Mouse (Mus musculus): ENCODE results near the gene Kdm2b. TPM values are rescaled to one million over a fixed set of nuclear protein-coding genes. Genes with fewer than 3 reads are reported as not detected.
A peak's percentile ranks its signal among the peaks of the same experiment; 100 is the strongest.

Kdm2b gene
- polyA plus RNA-seq, 1 experiment, result 102 TPM

DNA sequence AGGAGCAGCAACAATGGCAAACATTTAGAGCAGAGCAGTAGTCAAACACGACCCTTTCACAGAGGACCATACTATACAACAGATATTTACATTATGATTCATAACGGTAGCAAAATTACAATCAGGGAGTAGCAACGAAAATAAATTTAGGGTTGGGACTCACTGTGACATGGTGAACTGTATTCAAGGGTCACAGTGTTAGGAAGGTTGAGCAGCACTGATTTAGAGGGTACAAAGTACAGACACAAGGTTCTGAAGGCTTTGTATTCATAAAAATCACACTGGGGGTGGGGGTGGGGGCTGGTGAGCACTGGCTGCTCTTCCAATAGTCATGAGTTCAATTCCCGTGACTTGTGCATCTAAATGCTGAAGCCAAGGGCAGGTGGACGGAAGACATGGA is 69.1 kb downstream of the Kdm2b start:
- TF ChIP-seq CTCF (IDR thresholded peaks at IDR 0.05; ENCODE audit: borderline replicate concordance, extremely low read depth, insufficient read depth, insufficient read length) (no peak), POLR2A (IDR thresholded peaks at IDR 0.05; ENCODE audit: borderline replicate concordance, extremely low read depth, insufficient read depth, insufficient read length, poor library complexity, severe bottlenecking) (no peak)
- DNase-seq (ENCODE audit: low read depth), result no peak

DNA sequence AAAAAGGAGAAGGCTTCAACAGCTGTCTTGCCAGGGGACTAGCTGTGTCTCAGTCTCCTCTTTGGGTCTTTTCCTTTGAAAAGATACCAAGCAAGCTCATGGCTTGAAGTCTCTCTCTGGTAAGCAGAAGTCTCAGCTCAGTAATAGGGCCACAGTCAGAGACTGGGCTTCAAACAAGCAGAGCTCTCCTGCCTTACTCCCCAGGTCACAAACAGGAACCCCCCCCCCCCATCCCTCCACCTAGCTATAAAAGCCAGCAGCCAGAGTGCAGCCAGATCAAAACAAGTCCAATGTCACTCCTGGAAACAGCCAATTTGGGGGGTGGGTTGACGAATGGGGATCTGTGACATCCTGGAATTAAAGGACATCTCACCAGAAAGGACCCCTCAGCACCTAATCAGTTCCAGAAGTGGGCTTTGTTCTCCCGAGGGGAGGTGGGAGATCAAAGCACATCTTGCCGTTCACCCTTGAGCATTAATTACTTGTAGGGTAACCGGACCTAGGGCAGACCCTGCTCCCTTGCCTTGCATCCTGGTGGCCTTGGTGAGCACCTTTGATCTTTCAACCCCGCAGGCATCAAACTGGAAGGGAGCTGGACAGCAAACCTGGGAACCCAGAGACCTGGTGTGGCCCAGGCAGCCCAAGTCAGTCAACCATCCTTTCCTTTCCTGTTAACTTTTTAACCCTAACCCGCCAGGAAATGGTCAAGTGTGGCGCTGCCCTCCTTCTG is 71.5 kb downstream of the Kdm2b start:
- no peak for DNase-seq (ENCODE audit: low read depth)
- TF ChIP-seq POLR2A (IDR thresholded peaks at IDR 0.05; ENCODE audit: borderline replicate concordance, extremely low read depth, insufficient read depth, insufficient read length, poor library complexity, severe bottlenecking) (no peak), CTCF (IDR thresholded peaks at IDR 0.05; ENCODE audit: borderline replicate concordance, extremely low read depth, insufficient read depth, insufficient read length) (no peak)

DNA sequence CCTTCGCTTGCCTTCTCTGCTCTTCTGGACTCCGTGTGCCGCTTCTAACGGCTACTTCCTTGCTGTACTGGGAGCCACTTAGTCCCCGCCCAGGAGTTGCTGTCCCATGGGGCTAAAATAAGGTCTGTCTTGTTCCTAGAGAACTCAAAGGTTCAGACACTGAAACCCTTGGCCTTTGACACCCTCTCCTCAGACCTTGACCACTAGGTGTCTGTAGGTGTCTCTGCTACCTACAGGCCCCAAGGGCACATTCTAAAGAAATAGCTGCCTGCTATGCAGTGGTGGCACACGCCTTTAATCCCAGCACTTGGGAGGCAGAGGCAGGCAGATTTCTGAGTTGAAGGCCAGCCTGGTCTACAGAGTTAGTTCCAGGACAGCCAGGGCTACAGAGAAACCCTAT is 73.5 kb downstream of the Kdm2b start:
- TF ChIP-seq CTCF (IDR thresholded peaks at IDR 0.05; ENCODE audit: borderline replicate concordance, extremely low read depth, insufficient read depth, insufficient read length) (no peak), POLR2A (IDR thresholded peaks at IDR 0.05; ENCODE audit: borderline replicate concordance, extremely low read depth, insufficient read depth, insufficient read length, poor library complexity, severe bottlenecking) (no peak)
- DNase-seq (ENCODE audit: low read depth), result no peak

DNA sequence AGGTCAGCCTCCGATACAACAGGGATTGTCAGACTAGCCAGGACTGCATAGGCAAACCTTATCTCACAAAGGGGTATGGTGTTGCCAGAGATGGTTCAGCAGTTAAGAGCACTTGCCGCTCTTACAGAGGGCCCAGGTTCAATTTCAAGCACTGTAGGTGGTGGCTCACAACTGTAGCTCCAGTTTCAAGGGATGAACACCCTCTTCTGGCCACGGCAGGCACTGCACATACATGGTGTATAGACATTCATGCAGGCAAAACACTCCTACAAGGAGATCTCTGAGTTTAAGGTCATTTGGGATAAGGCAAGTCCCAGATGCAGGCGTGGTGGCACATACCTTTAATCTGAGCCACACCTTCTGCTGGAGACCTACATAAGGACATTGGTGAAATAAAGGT is 76.8 kb downstream of the Kdm2b start:
- TF ChIP-seq POLR2A (IDR thresholded peaks at IDR 0.05; ENCODE audit: borderline replicate concordance, extremely low read depth, insufficient read depth, insufficient read length, poor library complexity, severe bottlenecking), result no peak
- peak; percentile 13; the same call in 1 of the 2 replicates for TF ChIP-seq CTCF (IDR thresholded peaks at IDR 0.05; ENCODE audit: borderline replicate concordance, extremely low read depth, insufficient read depth, insufficient read length)
- no peak for DNase-seq (ENCODE audit: low read depth)

DNA sequence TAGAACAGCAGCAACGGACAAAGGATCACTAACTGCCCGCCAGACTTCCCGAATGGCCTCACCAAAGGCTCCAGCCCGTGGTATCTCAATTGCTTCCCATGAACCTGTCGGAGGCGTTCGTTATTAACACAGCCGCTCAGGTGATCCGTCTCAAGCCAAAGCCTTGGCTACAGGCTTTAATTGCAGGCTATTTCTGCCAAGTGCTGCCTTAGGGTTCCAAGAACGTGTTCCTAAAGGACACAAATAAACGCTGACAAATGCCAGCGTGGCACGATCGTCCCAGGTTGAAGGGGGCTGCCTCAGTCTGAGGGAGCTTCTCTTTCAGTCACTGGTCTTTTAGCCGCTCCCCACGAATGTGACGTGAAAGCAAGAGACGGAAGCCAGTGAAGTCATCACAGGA is 80.1 kb downstream of the Kdm2b start:
- DNase-seq (ENCODE audit: low read depth), result peak; percentile 30
- TF ChIP-seq POLR2A (IDR thresholded peaks at IDR 0.05; ENCODE audit: borderline replicate concordance, extremely low read depth, insufficient read depth, insufficient read length, poor library complexity, severe bottlenecking) (no peak), CTCF (IDR thresholded peaks at IDR 0.05; ENCODE audit: borderline replicate concordance, extremely low read depth, insufficient read depth, insufficient read length) (no peak)

DNA sequence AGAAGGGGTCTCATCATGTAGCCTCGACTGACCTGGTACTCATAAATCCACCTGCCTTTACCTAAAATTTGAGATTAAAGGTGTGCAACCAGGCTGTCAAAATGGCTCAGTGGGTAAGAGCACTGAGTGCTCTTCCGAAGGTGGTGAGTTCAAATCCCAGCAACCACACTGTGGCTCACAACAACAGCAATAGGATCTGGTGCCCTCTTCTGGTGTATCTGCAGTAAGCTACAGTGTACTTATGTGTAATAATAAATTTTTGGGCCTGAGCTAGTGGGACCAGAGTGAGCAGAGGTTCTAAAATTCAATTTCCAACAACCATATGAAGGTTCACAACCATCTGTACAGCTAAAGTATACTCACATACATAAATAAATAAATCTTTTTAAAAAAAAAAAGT is 81.6 kb downstream of the Kdm2b start:
- TF ChIP-seq CTCF (IDR thresholded peaks at IDR 0.05; ENCODE audit: borderline replicate concordance, extremely low read depth, insufficient read depth, insufficient read length) (no peak), POLR2A (IDR thresholded peaks at IDR 0.05; ENCODE audit: borderline replicate concordance, extremely low read depth, insufficient read depth, insufficient read length, poor library complexity, severe bottlenecking) (no peak)
- DNase-seq (ENCODE audit: low read depth), result no peak

DNA sequence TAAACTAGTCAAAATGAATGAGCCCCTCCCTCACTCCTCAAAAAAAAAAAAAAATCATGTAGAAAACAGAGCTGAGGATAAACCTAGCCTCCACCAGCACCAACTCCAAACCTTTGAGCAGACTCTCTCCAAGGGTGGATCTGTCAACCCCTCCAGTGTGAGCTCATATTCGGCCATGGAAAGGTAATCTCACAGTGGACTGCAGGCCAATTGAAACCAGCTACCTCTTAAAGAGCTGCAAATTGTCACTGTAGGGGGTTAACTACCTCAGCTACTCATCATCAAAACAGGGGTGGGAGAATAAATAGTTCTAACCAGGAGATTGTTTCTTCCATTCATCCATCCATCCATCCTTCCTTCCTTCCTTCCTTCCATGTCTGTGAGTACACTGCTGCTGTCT is 82.4 kb downstream of the Kdm2b start:
- DNase-seq (ENCODE audit: low read depth), result no peak
- TF ChIP-seq POLR2A (IDR thresholded peaks at IDR 0.05; ENCODE audit: borderline replicate concordance, extremely low read depth, insufficient read depth, insufficient read length, poor library complexity, severe bottlenecking) (no peak), CTCF (IDR thresholded peaks at IDR 0.05; ENCODE audit: borderline replicate concordance, extremely low read depth, insufficient read depth, insufficient read length) (no peak)

DNA sequence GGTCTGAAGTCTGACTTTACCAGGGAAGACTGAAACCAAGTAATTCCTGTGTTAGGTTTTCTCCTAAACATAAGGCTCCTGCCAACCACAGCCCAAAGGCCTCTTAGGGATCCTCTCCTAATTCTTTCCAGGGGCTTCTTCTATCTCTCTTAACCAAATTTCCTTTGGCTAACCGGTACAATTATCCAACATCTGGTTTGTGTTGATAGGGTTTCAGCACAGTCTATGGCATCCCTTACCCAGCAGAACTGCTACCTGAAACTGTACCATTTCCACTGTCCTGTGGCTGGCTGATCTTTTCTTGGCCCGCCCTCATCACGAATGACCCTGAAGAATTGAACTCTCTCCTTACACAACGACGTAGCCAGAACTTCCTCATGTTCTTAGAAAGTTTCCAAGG is 86.5 kb downstream of the Kdm2b start:
- DNase-seq (ENCODE audit: low read depth), result no peak
- TF ChIP-seq CTCF (IDR thresholded peaks at IDR 0.05; ENCODE audit: borderline replicate concordance, extremely low read depth, insufficient read depth, insufficient read length) (no peak), POLR2A (IDR thresholded peaks at IDR 0.05; ENCODE audit: borderline replicate concordance, extremely low read depth, insufficient read depth, insufficient read length, poor library complexity, severe bottlenecking) (no peak)

DNA sequence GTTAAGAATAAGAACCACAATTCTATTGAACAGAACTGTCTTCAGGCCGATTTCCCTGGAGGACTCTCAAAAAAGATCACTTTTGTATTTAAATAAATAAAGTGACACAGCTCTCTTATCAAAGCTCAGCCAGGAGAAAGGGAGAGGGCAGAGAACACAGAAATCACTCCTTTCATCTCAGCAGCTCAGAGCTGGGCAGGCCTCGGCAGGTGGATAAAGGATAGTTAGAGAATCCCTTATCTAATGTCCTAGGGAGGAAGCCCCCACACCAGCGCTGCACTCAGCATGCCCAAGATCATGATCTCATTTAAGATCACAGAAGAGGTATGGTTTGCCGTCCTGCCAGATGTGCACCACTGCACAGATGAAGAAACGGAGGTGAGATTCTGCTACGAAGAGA is 87.4 kb downstream of the Kdm2b start:
- no peak for DNase-seq (ENCODE audit: low read depth)
- TF ChIP-seq POLR2A (IDR thresholded peaks at IDR 0.05; ENCODE audit: borderline replicate concordance, extremely low read depth, insufficient read depth, insufficient read length, poor library complexity, severe bottlenecking) (no peak), CTCF (IDR thresholded peaks at IDR 0.05; ENCODE audit: borderline replicate concordance, extremely low read depth, insufficient read depth, insufficient read length) (no peak)

DNA sequence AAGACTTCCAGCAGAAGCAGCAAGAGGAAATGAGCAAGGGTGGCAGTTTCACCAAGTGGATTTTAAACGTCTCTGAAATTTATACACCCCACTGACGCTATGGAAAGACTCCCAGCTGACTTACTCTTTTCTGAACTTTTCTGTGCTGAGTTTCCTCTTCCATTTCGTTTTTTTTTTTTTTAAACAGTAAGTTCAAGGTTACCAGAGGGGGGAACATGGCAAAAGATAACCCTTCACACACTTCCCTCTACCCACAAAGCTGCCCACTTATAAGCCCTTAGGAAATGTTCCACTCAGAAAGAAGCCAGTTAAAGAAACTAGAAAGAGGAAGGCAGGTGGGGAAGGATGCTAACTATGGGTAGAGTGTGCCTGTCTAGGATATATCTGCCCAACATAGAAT is 88.0 kb downstream of the Kdm2b start:
- TF ChIP-seq POLR2A (IDR thresholded peaks at IDR 0.05; ENCODE audit: borderline replicate concordance, extremely low read depth, insufficient read depth, insufficient read length, poor library complexity, severe bottlenecking) (no peak), CTCF (IDR thresholded peaks at IDR 0.05; ENCODE audit: borderline replicate concordance, extremely low read depth, insufficient read depth, insufficient read length) (no peak)
- DNase-seq (ENCODE audit: low read depth), result no peak

DNA sequence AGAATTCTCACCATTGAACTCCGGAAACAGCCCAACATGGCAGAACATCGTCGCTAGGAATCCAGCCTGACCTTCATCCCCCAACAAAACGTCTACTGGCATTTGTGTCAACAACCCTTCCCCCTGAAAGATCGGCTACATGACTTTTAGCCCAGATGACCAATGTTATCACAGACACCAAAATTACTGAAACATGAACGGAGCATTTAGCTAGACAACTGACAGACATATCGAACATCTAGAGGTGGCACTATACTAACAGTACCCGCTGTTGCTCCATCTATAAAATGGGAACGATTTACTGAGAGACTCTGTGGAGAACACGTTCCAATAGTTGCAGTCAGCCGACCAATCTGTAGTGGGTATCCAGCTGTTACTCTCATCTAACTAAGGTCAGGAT is 88.4 kb downstream of the Kdm2b start:
- no peak for TF ChIP-seq POLR2A (IDR thresholded peaks at IDR 0.05; ENCODE audit: borderline replicate concordance, extremely low read depth, insufficient read depth, insufficient read length, poor library complexity, severe bottlenecking)
- TF ChIP-seq CTCF (IDR thresholded peaks at IDR 0.05; ENCODE audit: borderline replicate concordance, extremely low read depth, insufficient read depth, insufficient read length), result no peak
- DNase-seq (ENCODE audit: low read depth), result no peak

DNA sequence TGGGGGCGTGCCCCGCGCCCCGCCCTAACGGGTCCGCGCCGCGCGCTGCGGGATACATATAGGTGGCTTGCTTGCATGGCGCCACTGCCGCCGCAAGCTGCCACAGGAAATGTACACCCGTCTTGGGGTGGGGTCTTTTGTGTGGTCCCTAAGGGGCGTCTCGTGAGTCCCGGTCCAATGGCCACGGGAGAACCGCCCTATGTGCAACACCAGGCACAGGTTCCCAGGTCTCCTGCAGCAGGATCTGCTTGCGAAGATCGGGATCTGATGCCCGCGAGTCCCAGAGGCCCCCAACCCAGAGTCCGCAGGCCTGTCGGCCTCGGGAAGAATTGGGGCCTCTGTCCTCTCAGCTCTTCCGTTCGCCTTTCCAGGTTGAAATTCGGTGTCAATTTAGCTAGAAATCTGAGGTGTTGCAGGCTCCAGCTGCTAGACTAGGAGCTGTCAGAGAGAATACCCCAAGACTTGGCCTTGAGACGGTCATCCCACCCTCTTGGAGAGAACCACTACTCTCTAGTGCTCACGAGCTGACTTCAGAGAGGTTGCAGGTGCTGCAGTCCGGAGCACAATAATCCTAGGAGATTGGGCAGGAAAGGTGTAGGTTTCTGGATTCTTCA is 89.0 kb downstream of the Kdm2b start:
- TF ChIP-seq CTCF (IDR thresholded peaks at IDR 0.05; ENCODE audit: borderline replicate concordance, extremely low read depth, insufficient read depth, insufficient read length) (no peak), POLR2A (IDR thresholded peaks at IDR 0.05; ENCODE audit: borderline replicate concordance, extremely low read depth, insufficient read depth, insufficient read length, poor library complexity, severe bottlenecking) (no peak)
- no peak for DNase-seq (ENCODE audit: low read depth)
